Mouse (Mus musculus): ENCODE data around the gene Slc6a11.

GRCm38 (mm10) chr6:114182366-114183179 lies 51.5 kb downstream of the Slc6a11 start:
- TF ChIP-seq CTCF (IDR thresholded peaks at IDR 0.05; ENCODE audit: control insufficient read depth, insufficient read depth, low read length) (no peak), POLR2A (IDR thresholded peaks at IDR 0.05; ENCODE audit: borderline replicate concordance, control insufficient read depth, low read depth, low read length) (no peak)
